Mouse (Mus musculus) small intestine, adult 2 months (tissue): ENCODE measurements at regions not wholly inside any gene's neighbourhood (a gene's known extent, or its start where the extent isn't known, plus 50 kb on each side); places are given as distances from the start of the nearest gene placed in this dataset.

Experiments used
- H3K27ac ChIP-seq: fragments of 200-500 bp; 2 replicates; pipeline ENCODE4 v1.5.1; 2012; ENCODE audit warnings: low read depth, low read length, control low read depth, inconsistent platforms; ENCODE audit not compliant: insufficient read depth
- H3K27me3 ChIP-seq: fragments of 200-500 bp; 2 replicates; pipeline ENCODE4 v1.6.1; 2012; ENCODE audit warnings: mild to moderate bottlenecking, moderate library complexity, low read length, inconsistent platforms; ENCODE audit not compliant: control insufficient read depth, insufficient read depth
- H3K36me3 ChIP-seq: fragments of 200-500 bp; 2 replicates; pipeline ENCODE4 v1.6.1; 2012; ENCODE audit warnings: mild to moderate bottlenecking, low read length, control low read depth, inconsistent platforms; ENCODE audit not compliant: control insufficient read depth, insufficient read depth
- H3K4me1 ChIP-seq: fragments of 200-500 bp; 2 replicates; pipeline ENCODE4 v1.6.1; 2012; ENCODE audit warnings: low read length, inconsistent platforms, mixed read lengths; ENCODE audit not compliant: control insufficient read depth, insufficient read depth, insufficient read length
- H3K4me3 ChIP-seq: fragments of 200-500 bp; 2 replicates; pipeline ENCODE4 v1.5.1; 2012; ENCODE audit warnings: low read depth, mild to moderate bottlenecking, control low read depth, inconsistent platforms, low read length, moderate library complexity
- CTCF ChIP-seq: fragments of 200-500 bp; IDR thresholded peaks from 2 replicates; pipeline ENCODE4 v1.5.1; 2012; ENCODE audit warnings: low read depth, mild to moderate bottlenecking, control low read depth, inconsistent platforms, low read length, moderate library complexity, mixed read lengths; ENCODE audit not compliant: insufficient replicate concordance, insufficient read length; ENCODE audit errors: extremely low read depth
- POLR2A ChIP-seq: fragments of 200-500 bp; IDR thresholded peaks from 2 replicates; pipeline ENCODE4 v1.6.1; 2012; ENCODE audit warnings: low read depth, mild to moderate bottlenecking, control low read depth, inconsistent platforms, low read length, moderate library complexity
- WGBS: fragments of 180-500 bp; shearing (Covaris S2); methylation state at CpG from one replicate; pipeline ENCODE4 v1.1.7; 2018; 5-methylcytosine and 5-hydroxymethylcytosine counted together

DNA sequence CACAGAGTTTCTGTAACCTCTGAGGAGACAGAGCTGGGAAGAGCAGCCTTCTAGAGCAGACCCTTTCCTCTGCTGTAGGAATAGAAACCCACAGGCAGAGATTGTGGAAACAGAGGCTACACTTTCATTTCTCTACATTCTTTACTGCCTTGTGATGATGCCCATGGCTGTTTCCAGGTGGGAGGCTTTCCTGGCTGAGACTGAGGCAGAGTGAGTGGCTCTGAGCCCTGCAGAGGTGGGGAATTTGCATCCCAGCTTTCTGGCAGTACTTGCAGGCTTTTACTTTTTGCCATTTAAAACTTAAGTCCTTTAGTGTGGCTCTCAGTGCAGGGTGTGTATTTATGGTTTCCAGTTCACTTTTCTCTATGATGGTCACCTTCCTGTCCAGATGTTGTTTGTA, 50.5 kb upstream of the Slc22a23 start:
- Histone ChIP-seq H3K4me3 (no peak overlapping the region), H3K36me3 (no peaks in the 10 kb centered on the region), H3K4me1 (peaks cover 10% of the 10 kb centered on the region; the same call in 1 of the 2 replicates), H3K27me3 (no peaks in the 10 kb centered on the region), H3K27ac (no peak overlapping the region)
- TF ChIP-seq CTCF (no peak), POLR2A (no peak)

DNA sequence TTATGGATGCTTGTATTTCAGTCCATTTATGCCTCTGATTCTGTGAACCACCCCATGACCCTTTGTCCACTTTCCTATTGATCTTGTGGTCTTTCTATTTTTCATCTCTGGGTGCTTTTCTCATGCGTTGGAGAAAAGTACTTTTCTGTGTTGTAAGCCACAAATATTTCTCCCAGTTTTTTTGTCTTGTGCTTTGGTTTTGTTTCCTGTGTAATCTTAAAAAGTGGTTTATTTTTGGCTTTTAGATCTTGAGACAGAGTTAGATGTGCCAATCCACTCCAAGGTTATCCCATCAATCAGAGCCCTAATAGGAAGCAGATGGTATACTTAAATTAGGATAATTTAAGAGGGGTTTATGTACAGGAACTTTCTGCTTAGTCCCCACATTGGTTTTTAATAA, 50.0 kb upstream of the Slc22a23 start:
- Histone ChIP-seq H3K27me3 (no peaks in the 10 kb centered on the region), H3K36me3 (no peaks in the 10 kb centered on the region), H3K4me1 (peaks cover 10% of the 10 kb centered on the region; the same call in 1 of the 2 replicates), H3K4me3 (no peak overlapping the region), H3K27ac (no peak overlapping the region)
- TF ChIP-seq CTCF (no peak), POLR2A (no peak)
- 70% methylated on average over 1 of the region's 1 CpGs for WGBS
